Mouse (Mus musculus) liver, embryonic 15.5 days (tissue): ENCODE measurements around the gene Il1r1. TPM values are rescaled to one million over a fixed set of nuclear protein-coding genes. Genes with fewer than 3 reads are reported as not detected.

Source experiments
- ATAC-seq: fragments of 200-750 bp; cut with Nextera tagmentation; 2 replicates; pipeline ENCODE4 v1.8.0; 2017; ENCODE audit warnings: moderate number of reproducible peaks, mild to moderate bottlenecking, moderate library complexity; ENCODE audit not compliant: insufficient read depth
- H3K27ac ChIP-seq: fragments of 300-500 bp; sonication (generic); replicated peaks from 2 replicates; pipeline ENCODE4 v1.5.1; 2015; ENCODE audit warnings: mild to moderate bottlenecking, inconsistent platforms
- H3K27me3 ChIP-seq: fragments of 300-500 bp; sonication (generic); 2 replicates; pipeline ENCODE4 v1.6.1; 2015; ENCODE audit warnings: mild to moderate bottlenecking, inconsistent platforms
- H3K36me3 ChIP-seq: fragments of 300-500 bp; sonication (generic); replicated peaks from 2 replicates; pipeline ENCODE4 v1.6.1; 2015; ENCODE audit warnings: moderate library complexity, mild to moderate bottlenecking, inconsistent platforms
- H3K4me1 ChIP-seq: fragments of 300-500 bp; sonication (generic); replicated peaks from 2 replicates; pipeline ENCODE4 v1.6.1; 2015; ENCODE audit warnings: inconsistent platforms
- H3K4me2 ChIP-seq: fragments of 300-500 bp; sonication (generic); 2 replicates; pipeline ENCODE4 v1.6.1; 2015; ENCODE audit warnings: moderate library complexity, mild to moderate bottlenecking, inconsistent platforms
- H3K4me3 ChIP-seq: fragments of 300-500 bp; sonication (generic); replicated peaks from 2 replicates; pipeline ENCODE4 v1.5.1; 2015; ENCODE audit warnings: mild to moderate bottlenecking, inconsistent platforms
- H3K9ac ChIP-seq: fragments of 300-500 bp; sonication (generic); 2 replicates; pipeline ENCODE4 v1.6.1; 2015; ENCODE audit warnings: moderate library complexity, mild to moderate bottlenecking, inconsistent platforms
- H3K9me3 ChIP-seq: fragments of 300-500 bp; sonication (generic); replicated peaks from 2 replicates; pipeline ENCODE4 v1.6.1; 2016; ENCODE audit warnings: inconsistent platforms
- WGBS: fragments of 180-500 bp; shearing (Covaris S2); methylation state at CpG from one replicate; pipeline ENCODE4 v1.1.7; 2015; ENCODE audit warnings: mixed read lengths; ENCODE audit not compliant: insufficient replicate concordance; 5-methylcytosine and 5-hydroxymethylcytosine counted together
- polyA plus RNA-seq: library from polyadenylated mRNA; unstranded; fragments of >200 nt; fragmentation: Nextera tagmentation; extraction: Ambion mirVana; gene quantifications from 2 replicates; pipeline ENCODE4 v1.2.1, GENCODE M21; 2015

Gene Il1r1
- polyA plus RNA-seq, 1 experiment from 2014 or later, result 7.5 TPM

DNA sequence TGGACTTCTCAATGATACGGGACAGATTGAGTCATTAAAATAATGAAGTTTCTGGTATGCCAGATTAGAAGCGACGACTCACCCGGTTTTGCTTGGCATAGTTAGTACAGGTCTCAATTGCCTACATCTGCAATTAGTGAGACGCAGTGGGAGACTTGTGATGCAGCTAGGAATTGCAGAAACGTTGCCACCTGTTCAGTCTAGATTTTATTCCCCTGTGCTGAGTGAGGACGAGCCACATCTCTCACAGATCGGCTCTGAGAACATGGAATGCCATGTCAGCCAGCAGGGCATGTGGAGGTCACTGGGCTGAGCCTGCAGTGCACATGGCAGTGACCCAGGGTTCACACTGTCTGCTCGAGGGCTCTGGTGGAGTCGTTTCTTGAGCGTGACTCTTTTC lies 137.9 kb downstream of the Il1r1 start:
- H3K36me3 ChIP-seq, result no peaks in the 10 kb centered on the region
- 64% methylated on average over 11 of the region's 11 CpGs for WGBS
- no peaks in the 10 kb centered on the region for H3K27me3 ChIP-seq
- no peak for ATAC-seq
- H3K27ac ChIP-seq, result no peak overlapping the region
- no peaks in the 10 kb centered on the region for H3K9me3 ChIP-seq
- no peak overlapping the region for H3K9ac ChIP-seq
- no peak overlapping the region for H3K4me3 ChIP-seq
- H3K4me2 ChIP-seq, result no peak overlapping the region
- peaks cover 19% of the 10 kb centered on the region for H3K4me1 ChIP-seq

Other genes with a start within 250 kb of the Il1r1 start
- gene Il1r2, start 151.0 kb upstream of the Il1r1 start, polyA plus RNA-seq, result 1.8 and 1.9 TPM in 2 replicates
- 1.1 and 1.5 TPM in 2 replicates for gene Il1rl2, start 99.5 kb downstream of the Il1r1 start, polyA plus RNA-seq
- gene Il1rl1, start 204.5 kb downstream of the Il1r1 start, polyA plus RNA-seq, result 4.6 and 4.7 TPM in 2 replicates
- 0.08 and 0.10 TPM in 2 replicates for gene Il18r1, start 240.5 kb downstream of the Il1r1 start, polyA plus RNA-seq